Mouse (Mus musculus) spleen, adult 12 weeks (tissue): ENCODE results near the gene C1qtnf6.

ENCODE experiments used
- DNase-seq: peaks from one replicate; pipeline ENCODE4 v3.0.0; 2022; ENCODE audit warnings: low spot score

Gene C1qtnf6

DNA sequence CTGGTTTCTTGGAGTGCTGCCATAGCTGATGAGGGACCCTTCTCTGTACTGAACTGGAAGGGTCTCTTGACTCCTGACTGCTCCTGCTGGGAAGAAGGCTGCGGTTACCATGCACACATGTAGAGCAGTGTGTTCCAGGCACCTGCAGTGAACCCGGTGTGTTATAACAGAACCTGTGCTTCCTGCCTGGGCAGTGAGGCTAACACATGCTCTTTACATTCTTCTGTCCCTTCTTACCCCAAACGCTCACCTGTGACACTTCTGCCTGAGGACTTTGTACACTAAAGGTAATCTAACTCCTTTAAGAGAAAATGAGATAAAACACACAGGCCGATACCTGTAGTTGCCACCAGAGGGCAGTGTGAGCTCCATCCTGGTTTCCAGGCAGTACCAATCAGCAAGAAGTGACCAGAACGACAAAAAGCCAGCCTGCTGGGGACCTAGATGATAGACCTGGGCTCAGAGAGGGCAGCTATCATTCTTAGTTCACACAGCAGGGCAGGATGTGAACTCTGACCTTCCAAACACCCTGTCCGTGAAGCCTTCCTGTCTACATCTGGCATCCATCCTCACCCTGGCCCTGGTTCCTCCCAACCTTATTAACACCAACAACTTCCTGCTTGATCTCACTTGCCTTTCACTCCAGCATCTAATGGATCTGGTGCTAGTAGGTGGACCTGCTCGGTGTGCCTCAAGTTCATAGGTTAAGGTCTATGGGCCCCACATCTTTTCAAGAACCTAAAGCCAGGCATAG, 16.6 kb downstream of the C1qtnf6 start:
- DNase-seq = peak; percentile 57

DNA sequence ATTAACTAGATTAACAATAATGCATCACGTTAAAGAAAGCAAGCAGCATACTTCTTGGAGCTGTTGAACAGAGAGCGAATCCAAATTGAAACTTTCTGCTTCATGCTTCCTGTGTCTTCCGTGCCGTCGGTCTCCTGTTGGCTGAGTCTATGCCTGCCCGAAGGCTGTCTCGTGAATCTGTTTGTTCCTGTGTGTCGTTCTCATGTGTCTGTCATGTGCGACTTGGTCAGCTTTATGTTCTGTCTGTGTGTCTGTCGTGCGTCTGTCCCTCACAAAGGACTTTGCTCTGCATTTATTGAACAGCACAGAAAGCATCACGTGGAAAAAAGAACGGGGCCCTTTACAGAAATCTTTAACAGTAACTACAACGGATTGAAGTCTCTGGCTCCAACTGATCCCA, 18.2 kb downstream of the C1qtnf6 start:
- no peak for DNase-seq

DNA sequence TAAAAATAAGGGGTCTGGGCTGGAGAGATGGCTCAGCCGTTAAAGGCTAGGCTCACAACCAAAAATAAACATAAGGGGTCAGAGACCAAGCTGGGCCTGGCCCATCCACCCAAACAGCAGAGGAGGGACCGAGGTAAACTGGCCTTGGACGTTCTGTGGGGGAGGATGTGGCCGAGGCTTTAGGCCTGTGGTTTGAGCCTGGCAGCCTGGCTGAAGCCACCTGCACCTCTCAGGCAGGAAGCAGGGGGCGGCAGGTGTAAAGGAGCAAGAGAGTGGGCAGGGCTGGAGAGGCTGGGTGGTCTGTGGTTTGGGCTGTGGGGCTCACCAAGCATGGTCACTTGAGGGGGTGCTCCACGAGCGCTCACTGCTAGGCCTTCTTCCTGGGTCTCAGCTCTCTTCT, 19.3 kb downstream of the C1qtnf6 start:
- DNase-seq = no peak

DNA sequence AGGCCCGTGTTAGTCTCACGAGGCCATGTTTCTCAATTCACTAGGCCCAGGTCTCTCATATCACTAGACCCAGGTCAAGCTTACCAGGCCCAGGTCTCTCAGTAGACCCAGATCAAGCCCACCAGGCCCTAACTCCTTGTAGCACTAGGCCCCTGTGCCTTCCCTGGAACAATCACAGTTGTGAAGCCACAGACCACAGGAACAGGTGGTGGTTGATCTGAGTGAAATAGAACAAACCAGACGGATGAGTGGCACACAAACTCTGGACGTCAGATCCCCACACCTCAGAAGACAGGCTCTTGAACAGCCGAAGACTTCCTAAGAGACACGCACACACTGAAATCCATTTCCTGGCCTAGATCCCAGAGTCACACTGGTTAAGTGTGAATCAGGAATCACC, 20.5 kb downstream of the C1qtnf6 start:
- DNase-seq = no peak

DNA sequence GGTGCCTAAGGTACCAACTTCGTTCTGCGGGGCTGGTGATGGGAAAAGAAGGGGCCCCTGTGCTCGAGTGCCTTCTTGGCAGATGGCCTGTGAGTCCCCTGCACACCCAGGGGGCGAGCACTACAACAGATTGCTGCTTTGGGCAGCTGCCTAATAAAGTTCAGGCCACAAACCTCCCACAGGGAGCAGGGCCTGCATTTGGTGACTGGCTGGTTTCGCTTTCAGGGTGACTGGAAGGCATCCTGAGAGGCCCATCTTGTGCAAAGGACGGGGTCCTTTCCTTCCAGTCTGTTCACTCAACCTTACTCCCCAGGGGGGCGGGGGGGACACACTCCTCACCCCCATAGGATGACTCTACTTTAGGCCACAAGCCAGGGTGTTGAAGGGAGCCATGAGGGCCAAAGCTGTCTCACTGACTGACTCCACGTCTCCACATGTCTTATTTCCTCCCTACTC, 21.1 kb downstream of the C1qtnf6 start:
- DNase-seq = no peak

DNA sequence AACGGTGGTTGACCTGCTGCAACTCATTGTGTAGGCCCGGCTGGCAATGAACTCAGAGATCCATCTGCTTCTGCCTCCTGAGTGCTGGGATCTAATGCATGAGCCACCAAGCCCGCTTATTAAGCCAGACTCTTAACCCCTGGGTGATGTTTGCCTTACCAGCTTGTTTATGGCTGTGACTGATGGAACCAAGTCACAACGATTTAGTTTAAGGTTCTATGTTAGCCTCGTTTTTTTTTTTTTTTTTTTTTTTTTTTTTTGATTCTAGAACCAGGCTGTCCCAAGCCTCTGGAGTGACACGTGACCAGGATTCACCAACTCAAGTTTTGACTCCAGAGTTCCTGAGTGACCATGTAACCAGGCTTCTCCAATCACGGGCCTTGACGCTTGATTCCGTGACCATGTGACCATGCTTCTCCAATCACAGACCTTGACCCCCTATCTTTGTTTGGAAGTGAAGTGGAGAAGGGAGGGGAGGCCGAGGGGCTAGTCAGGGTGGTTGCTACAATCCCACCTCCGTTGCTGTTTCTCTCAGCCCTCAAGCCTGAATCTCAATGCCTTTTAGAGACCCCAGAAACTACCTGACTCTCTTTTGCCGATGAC, 21.8 kb downstream of the C1qtnf6 start:
- DNase-seq = no peak

DNA sequence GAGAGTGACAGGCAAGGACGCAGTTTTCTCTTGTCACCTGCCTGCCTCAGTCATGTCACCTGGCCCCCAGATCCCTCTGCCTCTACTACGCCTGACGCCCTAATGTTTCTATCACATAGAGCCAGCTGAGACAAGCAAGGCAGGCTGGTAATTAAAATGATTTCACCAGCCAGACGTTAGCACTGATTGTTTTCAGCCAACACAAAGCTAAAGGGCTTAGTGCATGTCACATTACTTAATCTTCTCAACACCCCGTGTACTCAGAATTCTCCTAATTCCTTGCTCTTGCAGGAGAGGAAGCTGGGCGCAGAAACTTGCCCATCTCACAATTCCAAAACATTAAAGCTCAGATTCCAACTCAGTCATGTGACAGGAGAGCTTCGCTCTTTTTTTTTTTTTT, 22.8 kb downstream of the C1qtnf6 start:
- no peak for DNase-seq

DNA sequence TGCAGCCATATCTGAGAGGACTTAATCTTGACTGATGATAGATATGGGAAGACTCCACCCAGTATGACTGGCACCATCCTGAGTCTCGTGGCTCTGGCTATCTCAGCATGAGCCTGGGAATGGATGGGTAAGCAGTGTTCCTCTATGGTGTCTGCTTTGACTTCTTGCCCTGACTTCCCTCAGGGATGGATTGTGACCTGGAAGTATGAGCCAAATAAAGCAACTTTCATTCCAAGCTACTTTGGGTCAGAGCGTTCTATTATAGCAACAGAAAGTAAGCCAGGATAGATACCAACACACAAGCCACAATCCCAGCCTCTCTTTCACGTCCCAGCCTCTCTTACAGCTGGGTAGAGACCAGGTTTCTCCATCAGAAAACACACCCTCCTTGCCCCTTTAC, 25.7 kb downstream of the C1qtnf6 start:
- DNase-seq = no peak

DNA sequence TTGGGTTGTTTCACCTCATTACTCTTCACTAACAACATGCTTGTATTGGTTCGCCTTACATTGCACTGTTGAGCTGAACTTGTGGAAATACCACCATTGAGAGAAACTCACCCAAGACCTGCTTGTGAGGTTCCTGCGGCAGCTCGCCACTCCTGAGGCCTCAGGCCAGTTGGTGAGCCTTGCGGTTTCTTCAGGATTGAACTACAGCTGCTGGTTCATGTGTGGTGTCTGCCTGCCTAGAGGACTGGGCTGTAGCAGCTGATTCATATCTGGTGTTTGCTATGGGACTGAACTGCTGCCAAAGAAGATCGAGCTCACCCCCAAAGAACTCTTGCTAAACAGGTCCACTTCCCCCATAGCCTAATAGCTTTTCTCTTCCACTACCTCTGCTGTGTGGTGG, 26.4 kb downstream of the C1qtnf6 start:
- DNase-seq = no peak

DNA sequence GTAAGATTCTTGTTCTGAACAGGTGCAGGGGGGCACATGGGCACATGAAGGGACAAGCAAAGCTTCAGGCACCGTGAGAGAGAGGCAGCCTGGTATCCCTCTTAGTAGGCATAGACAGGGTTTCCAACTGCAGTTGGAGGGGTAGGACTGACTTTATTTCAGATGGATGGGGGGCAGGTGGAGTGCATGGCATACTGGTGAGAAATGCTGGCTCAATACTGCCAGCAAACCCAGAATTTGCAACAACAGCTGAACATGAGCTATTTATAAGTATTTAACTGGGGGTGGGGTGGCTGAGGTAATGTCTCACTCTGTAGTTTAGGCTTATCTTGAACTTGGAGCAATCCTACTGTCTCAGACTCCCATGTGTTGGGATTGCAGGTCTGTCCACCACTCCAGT, 27.2 kb downstream of the C1qtnf6 start:
- no peak for DNase-seq

DNA sequence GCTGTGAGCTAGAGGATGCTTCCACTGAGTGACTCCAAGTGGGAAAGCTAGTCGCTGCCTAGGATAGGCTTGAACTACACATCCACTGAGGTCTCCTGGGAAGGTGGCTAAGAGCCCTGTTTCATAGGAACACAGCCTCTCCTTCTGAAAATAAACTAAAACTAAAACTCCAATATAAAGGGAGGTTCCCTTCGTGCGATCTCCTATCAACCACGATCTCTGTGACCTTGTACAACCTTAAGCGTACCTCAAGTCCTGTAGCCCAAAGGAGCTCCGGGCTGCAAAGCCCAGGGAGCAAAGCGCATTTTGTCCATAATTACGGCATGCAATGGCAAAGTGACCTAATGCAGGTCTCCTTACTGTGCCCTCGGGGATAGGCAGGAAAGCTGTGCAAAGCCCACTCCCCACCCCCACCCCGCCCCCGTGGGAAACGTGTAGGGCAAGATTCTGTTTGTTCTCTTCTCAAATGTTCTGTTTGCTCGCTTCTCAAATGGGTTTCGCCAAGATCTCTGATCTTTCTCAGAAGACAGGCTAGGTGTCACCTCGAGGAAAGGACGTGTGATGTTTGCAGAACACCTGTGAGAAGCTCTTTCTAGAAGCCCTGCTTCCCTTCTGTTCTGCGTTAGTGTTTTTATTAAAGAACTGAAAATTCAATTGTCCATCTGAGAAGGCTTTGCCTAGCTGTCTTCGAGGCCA, 28.6 kb downstream of the C1qtnf6 start:
- no peak for DNase-seq

DNA sequence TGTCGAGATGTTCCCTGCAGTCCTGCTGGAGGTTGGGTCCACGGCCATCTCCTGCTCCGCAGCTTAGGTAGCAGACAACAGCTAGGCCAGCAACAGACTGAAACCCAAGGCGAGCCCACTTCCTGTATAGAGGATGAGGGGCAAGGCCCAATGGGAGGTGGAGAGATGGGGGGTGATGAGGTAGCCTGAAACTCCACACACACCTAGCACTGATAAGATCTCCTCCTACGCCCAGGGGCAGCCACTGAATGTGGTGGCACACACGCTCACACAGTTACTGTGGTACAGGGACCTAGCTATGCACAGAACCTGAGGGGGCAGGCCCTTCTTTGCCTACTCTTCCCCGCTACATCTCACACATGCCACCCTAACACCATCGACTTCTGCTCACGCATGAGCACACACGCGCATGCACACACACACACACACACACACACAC, 36.2 kb downstream of the C1qtnf6 start, which contains the start of gene Il2rb:
TSS of gene Il2rb (minus strand) at position 304 of the 439 bp plus-strand sequence.
- peak; percentile 9 for DNase-seq

DNA sequence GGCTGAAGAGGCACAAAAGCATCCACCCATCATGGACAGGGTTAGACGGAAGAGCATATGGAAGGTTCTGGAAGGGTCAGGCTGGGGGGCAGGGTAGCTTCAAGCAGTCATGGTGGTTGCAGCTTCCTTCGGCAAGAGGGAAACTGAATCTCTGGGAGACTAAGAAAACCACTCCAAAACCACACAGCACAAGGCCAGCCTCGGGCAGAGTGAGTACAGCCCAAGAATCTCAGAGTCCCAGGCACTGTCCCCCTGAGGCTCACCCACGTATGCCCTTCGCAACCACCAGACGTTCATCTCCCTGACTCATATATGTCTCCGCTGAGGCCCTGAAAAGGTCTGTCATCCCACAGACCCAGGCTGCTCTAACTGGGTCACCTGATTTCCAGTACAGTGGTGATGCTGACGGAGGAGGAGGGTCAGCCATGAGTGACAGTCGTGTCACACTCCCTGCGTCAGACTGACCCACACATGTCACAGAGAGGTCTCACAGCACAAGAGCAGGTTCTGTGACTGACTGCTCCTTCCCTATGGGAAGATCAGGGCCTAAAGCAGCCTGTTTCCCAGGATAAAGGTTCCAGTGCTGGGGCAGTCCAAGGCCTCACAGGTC, 37.7 kb downstream of the C1qtnf6 start:
- no peak for DNase-seq

DNA sequence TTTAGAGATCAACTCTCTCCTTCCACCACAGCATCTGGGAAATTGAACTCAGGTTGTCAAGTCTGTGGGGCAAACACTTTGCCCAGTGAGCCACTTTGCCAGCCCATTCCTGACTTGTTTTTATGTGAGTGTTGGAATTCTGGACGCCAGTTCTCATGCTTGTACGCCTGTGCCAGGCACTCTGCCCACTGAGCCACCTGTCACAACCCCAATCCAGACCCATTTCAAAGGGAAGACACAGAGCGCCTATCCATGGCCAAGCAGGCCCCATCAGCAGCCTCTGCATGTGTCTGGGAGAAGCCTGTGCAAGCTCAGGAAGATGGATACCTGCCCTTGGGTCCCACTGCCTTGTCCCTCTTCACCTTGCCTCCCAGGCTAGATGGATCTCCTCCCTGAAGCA, 39.9 kb downstream of the C1qtnf6 start:
- no peak for DNase-seq

DNA sequence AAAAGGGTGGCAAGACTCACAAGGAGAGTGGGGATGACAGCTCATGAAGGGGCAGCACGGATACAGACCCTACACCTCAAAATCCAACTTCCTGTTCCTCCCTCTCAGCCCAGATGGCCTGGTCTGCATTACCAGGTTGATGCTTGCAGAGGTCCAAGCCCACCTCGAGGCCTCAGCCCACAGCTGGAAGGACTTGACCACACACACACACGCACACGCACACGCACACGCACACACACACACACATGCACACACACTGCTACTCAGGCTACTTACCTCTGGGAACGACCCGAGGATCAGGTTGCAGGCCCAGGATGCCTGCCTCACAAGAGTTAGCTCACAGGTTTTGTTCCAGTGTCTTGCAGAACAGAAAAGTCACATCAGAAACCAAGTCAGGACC, 41.3 kb downstream of the C1qtnf6 start:
- DNase-seq = no peak

DNA sequence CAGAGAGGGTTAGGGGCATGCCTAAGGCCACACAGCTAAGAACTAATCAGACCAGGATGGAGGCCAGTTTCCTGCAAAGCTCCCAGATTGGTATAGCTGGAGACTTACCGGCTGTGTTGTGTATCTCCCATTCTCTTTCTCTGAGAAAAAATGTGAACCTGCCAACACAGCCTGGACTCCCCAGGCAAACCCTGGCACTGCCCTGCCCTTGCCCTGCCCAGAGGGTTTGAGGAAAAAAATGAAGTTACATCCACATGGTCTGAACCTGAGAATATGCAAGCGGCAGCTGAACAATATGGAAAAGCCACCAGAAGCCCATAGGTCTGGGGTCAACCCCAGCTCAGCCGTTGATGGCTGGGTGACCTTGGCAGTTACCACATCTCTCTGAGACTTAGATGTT, 42.0 kb downstream of the C1qtnf6 start:
- DNase-seq = no peak

DNA sequence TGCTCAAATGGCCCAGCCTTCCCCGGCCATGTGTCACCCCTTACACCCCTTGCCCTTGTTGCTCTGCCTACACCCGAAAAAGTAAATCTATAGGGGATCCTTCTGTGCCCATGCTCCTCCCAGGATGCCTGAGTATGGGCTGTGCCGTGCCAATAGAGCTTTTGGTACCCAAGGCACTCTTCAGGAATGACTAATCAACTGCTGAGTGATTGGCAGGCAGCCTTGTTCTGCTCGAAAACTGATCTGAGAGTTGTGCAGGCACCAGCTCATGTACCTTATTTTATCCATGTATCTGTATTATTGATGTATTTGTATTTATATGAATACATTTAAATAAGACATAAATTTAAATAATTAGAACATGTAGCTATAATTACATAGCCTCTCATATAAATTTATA, 44.1 kb downstream of the C1qtnf6 start:
- DNase-seq = no peak

DNA sequence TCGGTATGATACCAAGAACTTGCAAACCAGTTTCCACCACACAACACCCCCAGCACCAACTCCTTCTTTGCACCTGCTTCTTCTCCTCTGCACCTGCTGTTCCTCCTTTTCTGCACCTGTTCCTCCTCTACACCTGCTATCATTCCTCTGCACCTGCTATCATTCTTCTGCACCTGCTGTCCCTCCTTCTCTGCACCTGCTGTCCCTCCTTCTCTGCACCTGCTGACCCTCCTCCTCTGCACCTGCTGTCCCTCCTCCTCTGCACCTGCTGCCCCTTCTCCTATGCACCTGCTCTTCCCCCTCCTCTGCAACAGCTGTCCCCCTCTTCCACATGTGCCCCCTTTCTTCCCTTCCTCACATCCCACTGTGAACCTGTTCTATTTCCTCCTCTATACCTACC, 44.7 kb downstream of the C1qtnf6 start:
- DNase-seq = no peak

DNA sequence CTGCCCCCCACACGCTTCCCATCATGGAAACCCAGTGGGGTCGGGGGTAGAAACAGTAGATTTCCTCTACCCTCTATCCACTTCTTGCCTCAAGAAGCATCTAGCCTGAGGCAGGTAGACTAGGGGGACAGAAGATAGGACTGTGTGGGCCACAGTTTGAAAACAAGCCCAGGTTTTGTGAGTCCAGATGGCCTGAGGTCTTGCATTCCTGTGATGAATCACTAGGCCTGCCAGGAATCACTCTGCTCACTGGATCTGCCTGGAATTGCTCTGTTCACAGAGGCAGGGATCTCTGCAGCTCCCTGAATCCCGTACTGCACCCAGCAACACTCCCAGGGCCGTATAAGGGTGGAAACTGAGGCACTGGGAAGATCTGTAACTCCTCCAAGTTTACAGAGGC, 47.9 kb downstream of the C1qtnf6 start:
- DNase-seq = no peak

DNA sequence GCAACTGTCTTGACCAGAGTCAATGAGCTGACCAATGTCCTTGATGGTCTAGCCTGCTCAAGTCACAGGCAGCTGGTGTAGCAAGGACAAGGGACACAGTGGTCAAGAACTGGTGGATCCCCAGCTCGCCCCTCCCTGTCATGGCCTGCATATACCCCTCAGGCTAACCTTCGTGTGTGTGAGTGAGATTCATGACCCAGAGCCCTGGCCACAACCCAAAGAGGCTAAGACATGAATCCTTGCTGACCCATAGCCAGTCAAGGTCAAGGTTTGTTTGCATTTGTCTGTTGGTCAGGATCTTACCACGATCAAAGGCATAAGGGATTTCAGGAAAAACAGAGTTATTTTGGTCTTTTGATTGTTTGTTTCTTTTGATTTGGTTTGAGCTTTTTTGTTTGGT, 48.7 kb downstream of the C1qtnf6 start:
- DNase-seq = no peak

DNA sequence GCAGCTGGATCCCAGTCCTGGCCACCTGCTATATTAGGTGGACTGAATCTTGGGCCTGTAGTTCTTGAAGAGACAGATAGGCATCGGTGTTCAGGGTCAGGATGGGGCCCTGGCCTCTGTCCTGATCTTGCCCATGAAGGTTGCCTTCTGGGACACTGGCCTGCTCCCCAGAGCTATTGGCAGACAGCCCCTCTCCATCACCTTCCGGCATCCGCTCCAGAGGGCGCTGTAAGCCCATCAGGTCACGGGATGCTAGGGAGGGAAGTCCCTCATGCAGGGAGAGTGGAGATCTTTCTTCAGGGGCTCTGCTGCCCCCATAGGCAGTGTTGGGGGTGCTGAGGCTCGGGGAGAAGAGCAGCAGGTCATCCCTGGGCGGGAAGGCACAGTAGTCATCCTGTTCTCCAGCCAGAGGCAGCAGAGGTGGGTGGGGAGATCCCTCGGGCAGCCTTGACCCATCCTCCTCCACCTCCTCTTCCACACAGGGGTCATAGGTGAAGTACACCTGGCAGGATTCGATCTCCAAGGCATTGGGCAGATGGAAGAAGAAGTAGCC, 49.7 kb downstream of the C1qtnf6 start:
- DNase-seq = no peak

DNA sequence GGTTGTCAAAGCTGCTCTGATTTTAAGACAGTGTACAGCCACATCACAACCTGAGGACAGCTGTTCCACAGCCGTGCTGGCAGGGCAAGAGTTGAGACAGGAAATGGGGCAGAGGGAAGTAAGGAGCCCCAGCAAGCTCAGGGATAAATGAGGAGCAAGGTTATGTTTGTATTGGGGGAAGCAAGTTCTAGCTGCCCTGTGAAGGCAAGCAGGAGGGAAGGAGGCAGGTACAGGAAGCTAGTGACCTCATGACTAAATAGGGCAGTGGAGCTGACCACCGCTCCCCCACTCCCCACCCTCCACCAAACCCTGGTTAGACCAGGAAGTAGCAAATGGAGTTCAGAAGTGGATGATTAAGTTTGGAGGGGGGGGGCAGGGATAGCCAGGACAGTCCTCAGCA, 50.2 kb downstream of the C1qtnf6 start:
- no peak for DNase-seq

DNA sequence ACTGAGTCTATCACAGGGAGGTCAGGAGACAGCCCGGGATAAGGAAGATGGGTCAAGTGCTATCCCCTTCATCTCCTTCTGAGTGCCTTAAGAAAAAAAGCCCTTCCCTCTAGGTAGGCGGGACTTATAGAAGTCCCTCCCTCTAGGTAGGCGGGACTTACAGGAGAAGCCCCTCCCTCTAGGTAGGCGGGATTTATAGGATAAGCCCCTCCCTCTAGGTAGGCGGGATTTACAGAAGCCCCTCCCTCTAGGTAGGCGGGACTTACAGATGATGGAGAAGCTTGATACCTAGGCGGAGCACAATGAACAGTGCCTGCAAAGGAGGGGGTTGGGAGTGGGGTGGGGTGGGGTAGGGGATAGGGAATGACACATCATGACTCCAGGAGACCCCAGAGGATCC, 51.1 kb downstream of the C1qtnf6 start:
- DNase-seq = no peak
